Mouse (Mus musculus) left cerebral cortex, postnatal 14 days (tissue): ENCODE measurements at regions not wholly inside any gene's neighbourhood (a gene's known extent, or its start where the extent isn't known, plus 50 kb on each side); places are given as distances from the start of the nearest gene placed in this dataset.
"Not testable (repeated sequence)": the region's sequence is repeated elsewhere in the genome, so short reads cannot be mapped to it uniquely, and the experiment has no call there.

Source experiments
- DNase-seq, 2 experiments: peaks; one replicate each; pipeline ENCODE4 v3.0.0; 2021 to 2022; ENCODE audit warnings: low spot score in 2 of 2, mixed read lengths in 1 of 2
- intact Hi-C: fragments of 180-260 bp; cut with DNase I; formaldehyde crosslinking; loops from one replicate; pipeline ENCODE4 v1.15.1; 2025

- no peak for DNase-seq
- intact Hi-C loops = loop anchor here (5.0 kb wide), 1 partner anchor 1539 kb away; no protein-coding TSS in a partner anchor
Observed at GRCm38 (mm10) chr9:116428475-116428874, 253.3 kb upstream of the Tgfbr2 start.

GRCm38 (mm10) chr9:116427278-116427677, 252.1 kb upstream of the Tgfbr2 start:
- DNase-seq = peak in 1 of 2 experiments; percentile 40
- intact Hi-C loops = loop anchor here (2.0 to 5.0 kb wide), 2 partner anchors 126 to 1540 kb away; no protein-coding TSS in a partner anchor

DNA sequence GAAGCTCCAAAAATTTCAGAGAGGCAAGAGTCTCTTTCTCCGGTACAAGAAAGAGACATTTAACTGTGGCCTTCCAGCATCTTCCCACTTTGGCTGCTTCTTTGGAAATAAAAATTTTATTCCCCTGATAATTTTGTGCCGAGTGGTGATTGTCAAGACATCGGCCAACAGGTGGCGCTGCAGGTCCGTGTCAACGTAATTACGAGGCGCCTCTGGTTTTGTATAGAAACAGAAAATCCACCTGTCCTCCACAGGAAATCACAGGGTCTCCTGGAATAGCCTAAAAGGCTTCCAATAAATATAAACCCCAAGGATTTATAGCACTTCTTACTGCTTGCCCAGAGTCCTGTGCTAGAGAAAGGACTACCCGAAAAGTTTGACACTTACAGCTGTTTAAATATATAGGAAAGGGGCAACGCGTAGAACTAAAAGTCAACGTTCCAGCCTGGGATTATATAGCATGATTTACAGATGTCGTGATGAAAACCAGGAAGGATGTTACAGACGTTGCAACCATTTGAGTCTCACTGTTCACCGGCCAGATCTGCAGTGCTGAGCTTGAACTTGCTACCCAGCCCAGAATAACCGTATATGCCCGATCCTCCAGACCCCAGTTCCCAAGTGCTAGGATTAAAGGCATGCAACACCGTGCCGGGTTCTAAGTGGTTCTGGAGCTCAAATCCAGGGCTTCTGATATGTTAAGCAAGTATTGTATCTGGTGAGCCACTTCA, 251.3 kb upstream of the Tgfbr2 start:
- intact Hi-C loops = loop anchor here (2.0 to 5.0 kb wide), 2 partner anchors 126 to 1541 kb away; no protein-coding TSS in a partner anchor
- peak; percentile 78 to 87 for DNase-seq

GRCm38 (mm10) chr9:116425400-116425799, 250.2 kb upstream of the Tgfbr2 start:
- DNase-seq = not testable (repeated sequence)
- intact Hi-C loops = loop anchor here (5.0 kb wide), 1 partner anchor 1542 kb away; no protein-coding TSS in a partner anchor

GRCm38 (mm10) chr9:116415021-116415420, 239.9 kb upstream of the Tgfbr2 start:
- intact Hi-C loops = no loop called here
- DNase-seq = no peak

DNA sequence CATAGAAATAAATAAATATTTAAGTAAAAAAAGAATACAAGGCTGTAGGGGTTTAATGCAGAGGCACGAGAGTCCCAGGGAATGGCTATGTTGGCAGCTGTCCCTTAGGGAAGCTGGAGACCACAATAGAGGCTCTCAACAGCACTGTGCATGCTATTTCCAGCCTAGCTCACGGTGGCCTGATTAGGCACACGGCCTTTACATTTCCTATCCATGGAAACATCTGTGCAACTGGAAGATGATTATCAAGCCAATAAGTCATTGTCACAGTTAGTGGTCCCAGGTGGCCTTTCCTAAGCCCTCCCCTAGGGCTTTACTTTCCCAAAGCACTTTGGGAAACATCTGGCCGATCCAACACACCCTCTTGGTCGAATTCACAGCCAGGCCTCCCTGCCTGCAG, 235.9 kb upstream of the Tgfbr2 start:
- no peak for DNase-seq
- intact Hi-C loops = no loop called here

DNA sequence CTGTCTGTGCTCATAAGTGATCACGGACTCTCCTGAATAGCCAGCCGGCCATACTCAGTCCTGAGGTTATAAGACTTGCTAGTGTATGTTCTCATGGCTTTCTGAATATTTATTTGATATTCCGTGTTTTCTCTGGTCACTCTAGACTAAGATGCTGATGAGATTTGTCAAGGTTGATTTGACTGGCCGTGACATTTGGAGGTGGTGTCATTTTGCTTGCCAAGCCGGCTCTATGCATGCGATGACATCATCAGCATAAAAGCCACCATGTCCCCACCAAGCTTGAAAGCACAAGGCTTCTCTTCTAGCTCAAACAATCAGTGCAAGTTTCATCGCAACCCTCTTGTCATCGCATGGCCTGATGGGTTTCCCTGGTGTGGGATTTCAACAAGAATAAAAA, 235.3 kb upstream of the Tgfbr2 start:
- intact Hi-C loops = no loop called here

DNA sequence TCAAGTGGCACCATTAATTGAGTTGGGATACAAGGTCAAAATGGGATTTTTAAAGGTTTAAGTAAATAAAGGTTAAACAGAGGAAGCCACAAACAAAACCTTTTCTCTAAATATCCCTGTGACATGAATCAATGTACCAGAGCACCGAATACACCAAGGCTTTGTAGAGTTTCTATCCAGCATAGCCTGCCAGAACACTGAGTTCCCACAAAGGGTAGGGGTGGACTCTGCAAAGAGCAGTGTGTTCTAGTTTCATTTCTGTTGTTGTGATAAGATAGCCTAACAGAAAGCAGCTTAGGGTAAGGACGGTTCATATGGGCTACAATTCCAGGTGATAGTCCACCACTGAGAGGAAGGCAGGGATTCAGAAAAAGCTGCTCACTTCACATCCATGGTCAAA, 233.0 kb upstream of the Tgfbr2 start:
- intact Hi-C loops = no loop called here
- no peak for DNase-seq

More for the DNA sequence above, 235.3 kb upstream of the Tgfbr2 start:
- no peak for DNase-seq

DNA sequence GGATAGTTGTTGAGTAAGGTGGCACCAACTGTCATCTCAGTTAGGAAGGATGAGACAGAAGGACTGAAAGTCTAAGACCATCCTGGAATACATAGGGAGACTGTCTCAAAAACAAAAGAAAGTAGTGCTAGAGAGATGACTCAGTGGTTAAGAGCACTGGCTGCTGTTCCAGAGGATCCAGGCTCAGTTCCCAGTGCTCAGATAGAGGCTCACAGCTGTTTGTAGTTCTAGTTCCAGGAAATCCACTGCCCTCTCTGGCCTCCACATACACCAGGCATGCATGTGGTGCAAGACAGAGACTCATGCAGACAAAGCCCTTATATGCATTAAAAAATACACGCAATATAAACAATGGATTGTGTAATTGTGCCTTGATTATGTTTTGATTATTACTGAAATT, 229.9 kb upstream of the Tgfbr2 start:
- no peak for DNase-seq
- intact Hi-C loops = no loop called here

GRCm38 (mm10) chr9:116401821-116402220, 226.7 kb upstream of the Tgfbr2 start:
- DNase-seq = no peak
- intact Hi-C loops = no loop called here

DNA sequence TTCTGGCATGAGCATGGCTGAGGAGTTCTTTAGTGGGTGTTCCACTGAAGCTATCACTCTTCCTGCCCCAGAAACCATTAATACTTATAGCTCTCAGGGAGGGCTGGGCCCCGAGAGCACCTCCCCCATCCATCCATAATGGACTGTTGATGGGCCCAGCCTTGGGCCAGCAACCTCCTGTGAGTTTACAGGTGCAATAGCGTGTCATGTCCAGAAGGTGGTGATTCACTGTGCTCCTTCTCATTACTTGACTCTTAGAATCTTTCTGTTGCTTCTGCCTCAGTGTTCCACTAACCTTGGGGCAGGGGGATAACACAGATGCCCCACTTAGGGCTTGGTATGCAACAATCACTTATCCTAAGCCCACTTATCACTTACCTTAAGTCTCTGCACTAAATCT, 225.1 kb upstream of the Tgfbr2 start:
- DNase-seq = no peak
- intact Hi-C loops = no loop called here

GRCm38 (mm10) chr9:116399296-116399695, 224.1 kb upstream of the Tgfbr2 start:
- intact Hi-C loops = no loop called here
- no peak for DNase-seq

DNA sequence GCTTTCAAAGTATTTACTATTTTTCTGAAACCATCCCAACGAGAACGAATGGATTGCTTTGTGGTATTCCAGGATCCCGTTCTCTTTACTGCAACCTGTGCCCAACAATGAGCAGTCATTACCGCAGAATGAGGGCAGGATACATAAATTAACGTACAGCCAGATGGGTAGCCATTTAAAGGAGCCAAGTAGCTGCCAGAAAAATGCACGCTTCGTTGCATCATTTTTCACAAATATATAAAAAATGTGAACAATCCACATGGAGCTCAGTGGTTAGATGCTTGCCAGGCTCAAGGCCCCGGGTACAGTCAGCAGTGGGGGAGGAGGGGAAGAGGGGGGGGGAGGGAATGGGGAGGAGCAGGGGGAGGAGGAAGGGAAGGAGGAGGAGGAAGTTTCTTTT, 217.1 kb upstream of the Tgfbr2 start:
- intact Hi-C loops = no loop called here
- DNase-seq = no peak

DNA sequence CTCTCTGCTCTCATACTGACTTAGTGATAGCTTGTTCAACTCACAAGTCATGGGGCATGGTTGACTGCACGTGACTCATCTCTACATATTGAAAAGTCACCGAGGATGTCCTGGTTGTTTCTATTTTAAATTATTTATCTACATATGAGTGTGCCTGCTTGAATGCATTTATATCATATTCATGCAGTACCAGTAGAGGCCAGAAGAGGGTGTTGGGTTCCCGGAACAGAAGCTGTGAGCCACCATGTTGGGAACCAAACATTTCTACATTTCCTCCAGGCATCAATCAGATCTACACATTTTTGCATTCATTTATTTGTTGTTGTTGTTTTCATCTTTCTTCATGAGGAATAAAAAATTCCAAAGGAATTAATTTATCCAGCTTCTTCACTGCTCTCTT, 214.6 kb upstream of the Tgfbr2 start:
- peak in 1 of 2 experiments; percentile 26 for DNase-seq
- intact Hi-C loops = loop anchor here (10.0 kb wide), 1 partner anchor 305 kb away; no protein-coding TSS in a partner anchor

DNA sequence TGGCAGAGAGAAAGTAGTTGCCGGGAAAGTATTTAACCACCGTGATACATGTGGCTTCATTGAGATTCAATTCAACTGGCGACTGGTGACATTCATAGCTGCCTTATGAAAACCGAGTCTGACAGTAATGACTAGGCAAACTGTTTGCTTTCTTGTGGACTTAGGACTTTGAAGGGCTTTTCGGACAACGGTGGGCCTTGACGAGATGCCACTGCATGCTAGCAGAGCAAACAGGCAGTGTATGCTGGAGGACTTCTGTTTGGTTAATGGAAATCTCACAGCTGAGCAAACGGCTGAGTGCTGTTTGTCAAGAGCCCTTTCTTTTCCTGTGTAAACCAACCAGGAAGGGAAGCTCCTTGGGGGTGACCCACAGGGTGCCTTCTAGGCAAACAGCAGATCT, 213.7 kb upstream of the Tgfbr2 start:
- intact Hi-C loops = loop anchor here (10.0 kb wide), 1 partner anchor 304 kb away; no protein-coding TSS in a partner anchor
- no peak for DNase-seq

GRCm38 (mm10) chr9:116388025-116388424, 212.9 kb upstream of the Tgfbr2 start:
- intact Hi-C loops = loop anchor here (10.0 kb wide), 1 partner anchor 303 kb away; no protein-coding TSS in a partner anchor
- DNase-seq = no peak

DNA sequence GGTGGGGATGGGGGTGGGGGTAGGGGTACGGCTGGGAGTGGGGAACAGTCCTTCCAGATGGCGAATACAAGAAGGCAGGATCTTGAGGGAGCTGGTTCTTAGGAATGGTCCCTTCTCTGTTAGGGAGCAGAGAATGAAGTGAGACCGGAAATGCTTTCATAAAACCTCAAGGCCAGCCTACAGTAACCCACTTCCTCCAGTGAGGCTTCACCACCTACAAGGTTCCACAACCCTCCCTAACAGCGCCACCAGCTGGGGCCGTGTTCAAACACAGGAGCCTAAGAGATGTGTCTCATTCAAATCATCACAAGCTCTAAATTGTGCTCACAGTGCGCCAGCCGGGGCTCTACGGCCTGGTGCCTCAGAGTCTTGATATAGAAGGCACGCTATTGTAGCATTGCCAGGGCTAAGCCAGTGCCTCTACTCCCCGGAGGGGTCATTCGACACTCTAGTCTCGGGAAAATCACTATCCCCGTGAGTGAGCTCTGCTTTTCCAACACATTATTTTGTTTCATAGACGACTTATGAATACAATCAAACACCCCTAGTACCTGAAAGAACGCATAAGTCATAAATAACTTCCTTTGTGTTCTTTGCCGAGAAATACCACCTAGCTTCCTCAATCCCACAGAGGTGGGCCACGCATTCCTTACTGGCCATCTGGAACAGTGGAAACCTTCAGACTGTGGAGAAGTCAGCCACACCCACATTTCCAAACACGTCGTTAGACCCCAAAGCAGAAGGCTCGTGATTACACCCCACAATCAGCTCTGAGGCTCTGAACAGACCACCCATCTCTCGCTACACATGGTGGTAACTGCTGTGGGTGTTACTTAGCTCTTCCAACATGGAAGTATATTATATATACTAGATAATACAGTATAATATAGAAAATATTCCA, 209.3 kb upstream of the Tgfbr2 start:
- peak; percentile 66 to 82 for DNase-seq
- intact Hi-C loops = loop anchor here (10.0 kb wide), 1 partner anchor 300 kb away; no protein-coding TSS in a partner anchor

GRCm38 (mm10) chr9:116383411-116384101, 208.4 kb upstream of the Tgfbr2 start:
- no peak for DNase-seq
- intact Hi-C loops = loop anchor here (10.0 kb wide), 1 partner anchor 299 kb away; no protein-coding TSS in a partner anchor

DNA sequence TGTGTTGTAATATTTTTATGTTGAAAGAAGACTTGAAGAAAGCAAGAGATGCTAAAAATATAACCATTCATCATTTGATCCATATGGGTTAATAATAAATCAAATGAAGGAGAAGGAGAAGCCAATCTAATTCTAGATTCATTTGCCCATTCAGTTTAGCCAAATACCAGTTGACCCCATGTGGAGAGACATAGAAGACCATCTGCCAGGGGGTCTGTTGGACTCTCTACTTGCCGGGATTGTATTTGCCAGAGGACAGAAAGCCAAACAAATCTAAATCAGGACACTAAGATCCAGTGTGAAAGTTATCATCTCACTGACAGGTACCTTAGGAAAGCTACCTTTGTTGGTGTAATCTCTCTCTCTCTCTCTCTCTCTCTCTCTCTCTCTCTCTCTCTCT, 202.5 kb upstream of the Tgfbr2 start:
- DNase-seq = no peak
- intact Hi-C loops = no loop called here
